Mouse (Mus musculus): ENCODE measurements at regions not wholly inside any gene's neighbourhood (a gene's known extent, or its start where the extent isn't known, plus 50 kb on each side); places are given as distances from the start of the nearest gene placed in this dataset.

DNA sequence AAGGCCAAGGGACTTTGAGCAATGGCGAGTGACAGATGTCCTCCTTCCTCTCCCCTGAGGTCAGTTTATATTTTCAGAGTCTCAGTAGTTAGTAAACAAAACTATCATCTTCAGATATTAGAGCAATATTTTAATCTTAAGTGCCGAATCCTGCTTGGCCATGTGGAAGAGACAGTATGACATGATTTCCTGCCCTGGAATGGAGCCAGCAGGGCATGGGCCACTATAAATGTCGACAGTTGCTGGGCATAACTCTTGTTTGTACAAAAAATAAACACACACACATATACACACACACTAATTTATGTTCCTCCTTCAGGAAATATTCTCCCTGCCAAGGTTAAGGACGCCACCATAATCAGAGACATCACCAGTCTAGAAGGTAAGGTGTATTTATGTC, 169.6 kb downstream of the Etnk1 start:
- in situ Hi-C loops (cut with MboI; ENCODE audit: low pct_ligation_motif_present, low pct_unique_long_range_greater_than_20kb, low sequenced_read_pairs), result no loop called here
- Histone ChIP-seq H3K79me2 (replicated peaks; ENCODE audit: control insufficient read depth, extremely low read depth, insufficient read depth, poor library complexity, severe bottlenecking) (no peaks in the 10 kb centered on the region), H3K36me3 (replicated peaks in 1 of 2; ENCODE audit: control insufficient read depth in 1 of 2, insufficient read depth in 1 of 2, low read length in 1 of 2) (no peaks in the 10 kb centered on the region), H3K27me3 (replicated peaks) (no peaks in the 10 kb centered on the region), H3K9me3 (replicated peaks; ENCODE audit: low read length) (no peaks in the 10 kb centered on the region), H3K4me2 (ENCODE audit: insufficient read depth, low read depth, poor library complexity, severe bottlenecking) (no peak overlapping the region), H3K9ac (ENCODE audit: insufficient read depth, low read depth) (no peak overlapping the region), H3K27ac (ENCODE audit: insufficient read depth, low read depth) (no peak overlapping the region), H3K4me3 (replicated peaks in 1 of 3; ENCODE audit: low read depth in 2 of 3, low read length in 2 of 3, poor library complexity in 1 of 3) (no peak overlapping the region), H3K4me1 (ENCODE audit: control insufficient read depth in 1 of 2, insufficient read depth in 2 of 2) (no peaks in the 10 kb centered on the region)
- TF ChIP-seq MEF2A (IDR thresholded peaks at IDR 0.05; ENCODE audit: borderline replicate concordance, low read depth, low read length), result no peak
- dilution Hi-C loops (cut with MboI; ENCODE audit: extremely low pct_ligation_motif_present, extremely low pct_unique_long_range_greater_than_20kb, low sequenced_read_pairs), result no loop called here
- DNase-seq (ENCODE audit: extremely low read depth), result no peak

DNA sequence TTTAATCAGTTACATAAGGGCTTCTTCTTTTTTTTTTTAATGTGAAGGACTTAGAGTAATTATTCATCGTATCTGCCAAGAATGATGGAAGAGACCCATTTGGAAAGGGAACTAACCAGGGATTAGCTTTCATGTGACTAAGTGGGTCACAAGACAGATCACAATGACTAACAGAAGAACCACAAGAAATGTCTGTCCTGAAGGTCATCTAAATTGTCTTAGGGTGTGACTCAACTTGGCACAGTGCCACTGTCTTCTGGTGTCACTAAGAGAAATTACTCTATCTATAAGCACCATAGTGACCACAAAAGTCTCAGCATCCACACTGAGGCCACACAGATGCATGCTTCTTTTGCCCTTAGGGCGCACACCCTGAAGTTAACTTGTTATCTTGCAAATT, 182.0 kb downstream of the Etnk1 start:
- no peak overlapping the region for H3K27ac ChIP-seq (ENCODE audit: insufficient read depth, low read depth)
- DNase-seq (ENCODE audit: extremely low read depth), result peak; percentile 5

DNA sequence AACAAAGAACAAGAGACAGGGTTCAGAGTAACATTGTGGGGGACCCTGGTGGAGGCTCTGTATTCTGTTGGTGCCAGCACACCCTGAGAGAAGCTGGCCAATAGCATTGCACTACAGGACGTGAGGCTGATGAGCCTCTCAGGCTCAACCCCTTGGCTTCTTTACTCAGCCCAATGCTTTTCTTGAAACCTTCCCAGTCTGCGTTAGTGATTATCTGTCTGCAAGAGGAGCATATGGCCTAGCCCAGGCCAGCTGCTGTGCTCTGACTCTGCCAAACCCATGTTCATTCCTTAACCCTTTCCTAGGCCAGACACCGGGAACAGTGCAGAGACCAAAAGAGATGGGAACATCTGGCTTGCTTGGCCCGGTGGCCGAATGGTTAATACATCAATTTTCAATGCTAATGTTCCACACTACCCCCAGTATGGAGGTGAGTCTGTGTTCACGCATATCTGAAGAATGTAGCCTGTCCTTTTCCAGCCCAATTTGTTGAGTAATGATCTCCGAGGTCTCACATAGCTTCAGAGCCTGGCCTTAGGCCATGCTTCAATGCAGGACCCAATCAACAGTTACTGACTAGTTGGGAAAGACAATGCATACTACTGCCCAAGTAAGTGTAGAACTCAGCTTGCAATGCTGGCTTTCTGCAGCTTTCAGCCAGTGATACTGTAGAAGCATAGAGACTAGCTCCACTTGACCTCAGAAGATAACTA, 192.5 kb downstream of the Etnk1 start:
- Histone ChIP-seq H3K79me2 (replicated peaks; ENCODE audit: control insufficient read depth, extremely low read depth, insufficient read depth, poor library complexity, severe bottlenecking) (no peaks in the 10 kb centered on the region), H3K9me3 (replicated peaks; ENCODE audit: low read length) (no peaks in the 10 kb centered on the region), H3K4me2 (ENCODE audit: insufficient read depth, low read depth, poor library complexity, severe bottlenecking) (no peak overlapping the region), H3K4me1 (ENCODE audit: control insufficient read depth in 1 of 2, insufficient read depth in 2 of 2) (no peaks in the 10 kb centered on the region), H3K27me3 (replicated peaks) (no peaks in the 10 kb centered on the region), H3K36me3 (replicated peaks in 1 of 2; ENCODE audit: control insufficient read depth in 1 of 2, insufficient read depth in 1 of 2, low read length in 1 of 2) (no peaks in the 10 kb centered on the region), H3K27ac (ENCODE audit: insufficient read depth, low read depth) (no peak overlapping the region), H3K9ac (ENCODE audit: insufficient read depth, low read depth) (no peak overlapping the region), H3K4me3 (replicated peaks in 1 of 3; ENCODE audit: low read depth in 2 of 3, low read length in 2 of 3, poor library complexity in 1 of 3) (no peak overlapping the region)
- DNase-seq (ENCODE audit: extremely low read depth), result no peak
- no peak for TF ChIP-seq CTCF (conservative IDR thresholded peaks at IDR 0.05 in 1 of 2, IDR thresholded peaks at IDR 0.05 in 1 of 2; ENCODE audit: low read depth in 2 of 2, low read length in 2 of 2)
- no peak for TF ChIP-seq POLR2AphosphoS2 (IDR thresholded peaks at IDR 0.05; ENCODE audit: low read depth, low read length)
- TF ChIP-seq MAFK (IDR thresholded peaks at IDR 0.05; ENCODE audit: insufficient replicate concordance, low read length), result no peak
- TF ChIP-seq ZKSCAN1 (IDR thresholded peaks at IDR 0.05; ENCODE audit: borderline replicate concordance, low read depth, low read length), result no peak
- no peak for TF ChIP-seq TBP (conservative IDR thresholded peaks at IDR 0.05; ENCODE audit: low read depth, low read length)
- TF ChIP-seq USF2 (conservative IDR thresholded peaks at IDR 0.05; ENCODE audit: low read depth, low read length), result no peak
- dilution Hi-C loops (cut with MboI; ENCODE audit: extremely low pct_ligation_motif_present, extremely low pct_unique_long_range_greater_than_20kb, low sequenced_read_pairs), result no loop called here
- in situ Hi-C loops (cut with MboI; ENCODE audit: low pct_ligation_motif_present, low pct_unique_long_range_greater_than_20kb, low sequenced_read_pairs), result no loop called here

More for the DNA sequence above, 182.0 kb downstream of the Etnk1 start:
- Histone ChIP-seq H3K4me2 (ENCODE audit: insufficient read depth, low read depth, poor library complexity, severe bottlenecking) (no peak overlapping the region), H3K79me2 (replicated peaks; ENCODE audit: control insufficient read depth, extremely low read depth, insufficient read depth, poor library complexity, severe bottlenecking) (no peaks in the 10 kb centered on the region), H3K4me1 (ENCODE audit: control insufficient read depth in 1 of 2, insufficient read depth in 2 of 2) (no peaks in the 10 kb centered on the region), H3K27me3 (replicated peaks) (no peaks in the 10 kb centered on the region), H3K9ac (ENCODE audit: insufficient read depth, low read depth) (no peak overlapping the region), H3K9me3 (replicated peaks; ENCODE audit: low read length) (no peaks in the 10 kb centered on the region), H3K4me3 (replicated peaks in 1 of 3; ENCODE audit: low read depth in 2 of 3, low read length in 2 of 3, poor library complexity in 1 of 3) (no peak overlapping the region), H3K36me3 (replicated peaks in 1 of 2; ENCODE audit: control insufficient read depth in 1 of 2, insufficient read depth in 1 of 2, low read length in 1 of 2) (no peaks in the 10 kb centered on the region)
- TF ChIP-seq RAD21 (IDR thresholded peaks at IDR 0.05; ENCODE audit: low read depth, low read length) (no peak), BHLHE40 (IDR thresholded peaks at IDR 0.05; ENCODE audit: low read depth, low read length) (no peak), GABPA (IDR thresholded peaks at IDR 0.05; ENCODE audit: insufficient replicate concordance, low read depth, low read length) (no peak)
- in situ Hi-C loops (cut with MboI; ENCODE audit: low pct_ligation_motif_present, low pct_unique_long_range_greater_than_20kb, low sequenced_read_pairs), result no loop called here
- dilution Hi-C loops (cut with MboI; ENCODE audit: extremely low pct_ligation_motif_present, extremely low pct_unique_long_range_greater_than_20kb, low sequenced_read_pairs), result no loop called here

Data from CH12.LX (cell line).